Mouse (Mus musculus): ENCODE measurements around the gene Nxnl2.

DNA sequence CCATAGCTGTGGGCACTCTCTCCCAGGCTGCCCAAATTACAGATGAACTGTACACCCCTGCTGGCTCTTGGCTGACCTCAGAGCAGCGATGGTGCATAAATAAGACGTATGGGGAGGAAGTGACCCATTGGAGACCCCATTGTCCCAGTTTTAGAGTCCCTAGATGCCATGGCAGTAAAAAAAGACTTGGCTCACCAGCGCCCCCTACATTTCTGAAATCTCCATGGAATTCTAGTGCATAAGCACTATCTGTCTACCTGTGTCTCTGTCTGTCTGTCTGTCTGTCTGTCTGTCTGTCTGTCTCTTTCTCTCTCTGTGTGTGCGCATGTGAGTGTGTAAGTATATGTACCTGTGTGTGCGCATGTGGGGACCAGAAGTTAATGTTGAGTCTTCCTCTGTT, 39.8 kb downstream of the Nxnl2 start:
- TF ChIP-seq CTCF (IDR thresholded peaks at IDR 0.05; ENCODE audit: low read depth, low read length) (peak; percentile 48; the same call in 1 of the 2 replicates), POLR2A (IDR thresholded peaks at IDR 0.05; ENCODE audit: borderline replicate concordance, low read depth, low read length) (no peak)
